Comparison of ENCODE assay signal across 8 mouse cellular contexts in the genomic region with DNA sequence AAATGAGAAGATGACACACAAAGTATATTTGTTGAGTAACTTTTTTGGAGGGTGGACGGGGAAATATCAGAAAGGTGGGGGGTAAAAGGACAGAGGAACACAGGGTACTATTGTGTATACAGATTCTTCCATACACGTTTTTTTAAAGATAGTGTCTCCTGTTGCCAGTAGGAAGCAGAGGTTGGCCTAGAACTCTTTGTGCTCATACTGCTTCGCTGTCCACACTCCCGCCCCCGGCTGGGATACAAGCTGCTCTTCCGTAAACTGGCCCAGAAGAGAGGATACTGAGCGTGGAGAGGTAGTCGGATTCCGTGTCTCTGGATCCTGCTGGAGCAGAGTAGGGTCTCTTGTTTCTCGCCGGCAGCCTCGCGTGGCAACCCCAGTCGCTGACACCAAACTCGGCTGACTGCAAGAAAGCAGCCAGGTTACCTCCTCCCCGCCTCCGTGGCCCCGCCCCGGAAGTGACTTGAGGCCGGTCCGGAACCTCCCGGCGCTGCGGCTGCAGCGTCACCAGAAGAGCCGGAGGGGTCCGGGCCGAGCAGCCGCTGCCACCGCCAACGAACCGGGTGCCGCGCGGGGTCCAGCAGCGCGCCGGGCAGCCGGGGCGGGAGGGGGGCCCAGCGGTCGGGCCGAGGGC. TPM values are rescaled to one million over a fixed set of nuclear protein-coding genes. Genes with fewer than 3 reads are reported as not detected.
DNase-seq lines count a peak whose midpoint lies in the region; ATAC-seq lines count a peak whose summit lies in the region.

Gene Psme4, plus strand, starts transcription at position 460 of the 637 bp plus-strand sequence.

- 2% methylated on average over 33 of the region's 43 CpGs for WGBS in hindbrain, embryonic 12.5 days

- no peaks in the 10 kb centered on the region for H3K27me3 ChIP-seq in hindbrain, embryonic 12.5 days

- H3K4me1 ChIP-seq in hindbrain, embryonic 12.5 days, result peaks cover 17% of the 10 kb centered on the region

- DNase-seq in Muller cell, postnatal 12 days (ENCODE audit: inconsistent ontology term), result peak; percentile 98
- peak; percentile 93 for DNase-seq in cerebellum, adult 9-11 months
- DNase-seq in frontal cortex, postnatal 10 days (ENCODE audit: low spot score in 2 of 2), result peak; percentile 90 to 93
- DNase-seq in layer of hippocampus, postnatal 14 days (ENCODE audit: low spot score in 2 of 2), result peak; percentile 90 to 94
- peak; percentile 95 for DNase-seq in lung, postnatal 14 days
- peak; percentile 78 for DNase-seq in retina, adult 2 months (ENCODE audit: low read depth, low spot score)
- DNase-seq in thymus, postnatal 36 days, result peak; percentile 93

- peak; percentile 97 for ATAC-seq in hindbrain, embryonic 12.5 days (ENCODE audit: low FRiP score)

- H3K27ac ChIP-seq in hindbrain, embryonic 12.5 days, result peak within 1 kb of the TSS; percentile 95

- peak within 1 kb of the TSS; percentile 99 for H3K4me3 ChIP-seq in hindbrain, embryonic 12.5 days

- H3K4me2 ChIP-seq in hindbrain, embryonic 12.5 days (replicated peaks), result peak within 1 kb of the TSS; percentile 68

- peak within 1 kb of the TSS; percentile 99 for H3K9ac ChIP-seq in hindbrain, embryonic 12.5 days

- H3K9me3 ChIP-seq in hindbrain, embryonic 12.5 days (replicated peaks), result no peaks in the 10 kb centered on the region

- H3K36me3 ChIP-seq in hindbrain, embryonic 12.5 days, result no peaks in the 10 kb centered on the region

RNA-seq across cellular contexts. Expression of gene Psme4, which starts in this region (rescaled TPM):
- polyA plus RNA-seq in hindbrain, embryonic 12.5 days (2016; fragmentation: Nextera tagmentation; extraction: Ambion mirVana), result 34.5 and 36.6 TPM in 2 replicates
- total RNA-seq in layer of hippocampus, postnatal 14 days (2021), result 10 to 100 TPM; 50.9 to 52.3 TPM

Comparison
In these comparisons a context has a peak if more than half of its experiments do, and no peak if none do; other contexts are left out.
1. Peak in every context shown above with its lines: DNase-seq, ATAC-seq, H3K4me3 ChIP-seq and H3K27ac ChIP-seq.